Comparison of ENCODE assay signal across 17 mouse cellular contexts in genomic region chr2:169871436-169872060, GRCm38 (mm10).
"Had no signal": no experiment of that assay in that cellular context is flagged by ENCODE, and none has a peak within 500 bp of the region (broad histone marks: within the 10 kb centered on the region; RNA-seq: fewer than 3 reads in every experiment).

No protein-coding gene starts in this region.

- H3K27me3 ChIP-seq: lung, embryonic 15.5 days; megakaryocyte, embryonic 14.5 days; midbrain, embryonic 13.5 days; midbrain, embryonic 15.5 days; neural tube, embryonic 12.5 days; stomach, embryonic 15.5 days had no signal

- ATAC-seq: lung, postnatal 0 days; midbrain, embryonic 13.5 days; midbrain, embryonic 15.5 days had no signal

- H3K36me3 ChIP-seq: lung, embryonic 15.5 days; midbrain, embryonic 13.5 days; midbrain, embryonic 15.5 days; neural tube, embryonic 12.5 days; stomach, embryonic 15.5 days had no signal

- H3K4me1 ChIP-seq: megakaryocyte, embryonic 14.5 days had no signal

- DNase-seq: lung, adult 2 months; lung, postnatal 14 days; lung, postnatal 36 days; right cerebral cortex, postnatal 14 days; thymus, adult 2 months; thymus, postnatal 25 days; thymus, postnatal 4 days had no signal

- H3K4me2 ChIP-seq: lung, embryonic 15.5 days; midbrain, embryonic 11.5 days; midbrain, embryonic 13.5 days; midbrain, embryonic 15.5 days; neural tube, embryonic 12.5 days; stomach, embryonic 15.5 days had no signal

- H3K4me3 ChIP-seq: lung, embryonic 15.5 days; megakaryocyte, embryonic 14.5 days; midbrain, embryonic 13.5 days; midbrain, embryonic 15.5 days; neural tube, embryonic 12.5 days; stomach, embryonic 15.5 days had no signal

- H3K9ac ChIP-seq: lung, embryonic 15.5 days; midbrain, embryonic 13.5 days; midbrain, embryonic 15.5 days; neural tube, embryonic 12.5 days; stomach, embryonic 15.5 days had no signal

- H3K9me3 ChIP-seq: lung, embryonic 15.5 days; midbrain, embryonic 13.5 days; midbrain, embryonic 15.5 days; neural tube, embryonic 12.5 days; stomach, embryonic 15.5 days had no signal

- H3K27ac ChIP-seq: lung, embryonic 15.5 days; macrophage; midbrain, embryonic 13.5 days; midbrain, embryonic 15.5 days; neural tube, embryonic 12.5 days; stomach, embryonic 15.5 days; stomach, postnatal 0 days had no signal
